Mouse (Mus musculus): ENCODE data around the gene Cdc42ep1. TPM values are rescaled to one million over a fixed set of nuclear protein-coding genes. Genes with fewer than 3 reads are reported as not detected.

Cdc42ep1 gene
- polyA plus RNA-seq, 1 experiment from 2014 or later = 13.0 TPM

- Histone ChIP-seq H3K4me1 (replicated peaks) (peaks cover 21% of the 10 kb centered on the region), H3K27ac (replicated peaks) (no peak overlapping the region), H3K9ac (no peak overlapping the region), H3K9me3 (replicated peaks) (no peaks in the 10 kb centered on the region), H3K4me3 (replicated peaks) (no peak overlapping the region), H3K4me2 (no peak overlapping the region), H3K27me3 (peaks cover 53% of the 10 kb centered on the region), H3K36me3 (replicated peaks) (no peaks in the 10 kb centered on the region)
- WGBS (ENCODE audit: insufficient replicate concordance) = 20% methylated on average over 2 of the region's 2 CpGs
- no peak for ATAC-seq (ENCODE audit: insufficient read depth)
These were observed 35.8 kb upstream of the Cdc42ep1 start for GRCm38 (mm10) chr15:78806614-78807013.

- Histone ChIP-seq H3K36me3 (replicated peaks) (no peaks in the 10 kb centered on the region), H3K4me2 (no peak overlapping the region), H3K4me3 (replicated peaks) (no peak overlapping the region), H3K9me3 (replicated peaks) (no peaks in the 10 kb centered on the region), H3K27me3 (peaks cover 48% of the 10 kb centered on the region), H3K4me1 (replicated peaks) (peaks cover 20% of the 10 kb centered on the region), H3K27ac (replicated peaks) (no peak overlapping the region), H3K9ac (no peak overlapping the region)
- no peak for ATAC-seq (ENCODE audit: insufficient read depth)
- WGBS (ENCODE audit: insufficient replicate concordance) = 62% methylated on average over 3 of the region's 3 CpGs
These were observed 35.3 kb upstream of the Cdc42ep1 start for GRCm38 (mm10) chr15:78807141-78807540.

GRCm38 (mm10) chr15:78808980-78809379, 33.4 kb upstream of the Cdc42ep1 start:
- Histone ChIP-seq H3K9ac (no peak overlapping the region), H3K4me3 (replicated peaks) (no peak overlapping the region)

GRCm38 (mm10) chr15:78809739-78810138, 32.7 kb upstream of the Cdc42ep1 start:
- no peak overlapping the region for H3K27ac ChIP-seq (replicated peaks)
- no peak overlapping the region for H3K4me3 ChIP-seq (replicated peaks)
- H3K9me3 ChIP-seq (replicated peaks) = no peaks in the 10 kb centered on the region
- H3K9ac ChIP-seq = no peak overlapping the region
- no peaks in the 10 kb centered on the region for H3K4me1 ChIP-seq (replicated peaks)
- H3K4me2 ChIP-seq = no peak overlapping the region
- ATAC-seq (ENCODE audit: insufficient read depth) = no peak
- no peaks in the 10 kb centered on the region for H3K36me3 ChIP-seq (replicated peaks)
- WGBS (ENCODE audit: insufficient replicate concordance) = 55% methylated on average over 9 of the region's 9 CpGs
- peaks cover 22% of the 10 kb centered on the region for H3K27me3 ChIP-seq

More at GRCm38 (mm10) chr15:78808980-78809379, 33.4 kb upstream of the Cdc42ep1 start:
- Histone ChIP-seq H3K9me3 (replicated peaks) (no peaks in the 10 kb centered on the region), H3K27ac (replicated peaks) (no peak overlapping the region), H3K4me2 (no peak overlapping the region), H3K36me3 (replicated peaks) (no peaks in the 10 kb centered on the region), H3K4me1 (replicated peaks) (peaks cover 5% of the 10 kb centered on the region), H3K27me3 (peaks cover 30% of the 10 kb centered on the region)
- no peak for ATAC-seq (ENCODE audit: insufficient read depth)
- 77% methylated on average over 2 of the region's 2 CpGs for WGBS (ENCODE audit: insufficient replicate concordance)

- Histone ChIP-seq H3K4me2 (no peak overlapping the region), H3K36me3 (replicated peaks) (no peaks in the 10 kb centered on the region), H3K4me3 (replicated peaks) (no peak overlapping the region), H3K27ac (replicated peaks) (no peak overlapping the region), H3K27me3 (peaks cover 18% of the 10 kb centered on the region), H3K4me1 (replicated peaks) (peaks cover 2% of the 10 kb centered on the region), H3K9ac (no peak overlapping the region), H3K9me3 (replicated peaks) (no peaks in the 10 kb centered on the region)
- no peak for ATAC-seq (ENCODE audit: insufficient read depth)
- 47% methylated on average over 9 of the region's 9 CpGs for WGBS (ENCODE audit: insufficient replicate concordance)
These were observed 32.3 kb upstream of the Cdc42ep1 start for GRCm38 (mm10) chr15:78810146-78810545.

- Histone ChIP-seq H3K36me3 (replicated peaks) (no peaks in the 10 kb centered on the region), H3K27ac (replicated peaks) (no peak overlapping the region), H3K27me3 (no peaks in the 10 kb centered on the region), H3K4me1 (replicated peaks) (peaks cover 10% of the 10 kb centered on the region), H3K4me2 (no peak overlapping the region), H3K9me3 (replicated peaks) (no peaks in the 10 kb centered on the region), H3K4me3 (replicated peaks) (no peak overlapping the region), H3K9ac (no peak overlapping the region)
- WGBS (ENCODE audit: insufficient replicate concordance) = 73% methylated on average over 4 of the region's 4 CpGs
- no peak for ATAC-seq (ENCODE audit: insufficient read depth)
These were observed 28.8 kb upstream of the Cdc42ep1 start for GRCm38 (mm10) chr15:78813603-78814002.

- H3K36me3 ChIP-seq (replicated peaks) = no peaks in the 10 kb centered on the region
- no peaks in the 10 kb centered on the region for H3K9me3 ChIP-seq (replicated peaks)
- peak overlapping the region; percentile 19; the same call in 1 of the 2 replicates for H3K27ac ChIP-seq (replicated peaks)
- no peaks in the 10 kb centered on the region for H3K27me3 ChIP-seq
- no peak overlapping the region for H3K4me3 ChIP-seq (replicated peaks)
- peak; percentile 56 for ATAC-seq (ENCODE audit: insufficient read depth)
- 20% methylated on average over 11 of the region's 11 CpGs for WGBS (ENCODE audit: insufficient replicate concordance)
- peaks cover 10% of the 10 kb centered on the region for H3K4me1 ChIP-seq (replicated peaks)
- H3K9ac ChIP-seq = no peak overlapping the region
- H3K4me2 ChIP-seq = 0 out of 2 replicates have a peak overlapping the region, but pooled peaks have one; percentile 5
These were observed 26.9 kb upstream of the Cdc42ep1 start for GRCm38 (mm10) chr15:78815314-78816073.

GRCm38 (mm10) chr15:78816074-78816391, 26.4 kb upstream of the Cdc42ep1 start:
- 0 out of 2 replicates have a peak, but pooled peaks cover 2% of the 10 kb centered on the region for H3K27me3 ChIP-seq
- WGBS (ENCODE audit: insufficient replicate concordance) = 29% methylated on average over 6 of the region's 6 CpGs
- no peak overlapping the region for H3K9ac ChIP-seq
- no peaks in the 10 kb centered on the region for H3K36me3 ChIP-seq (replicated peaks)
- no peak overlapping the region for H3K4me2 ChIP-seq
- no peak overlapping the region for H3K27ac ChIP-seq (replicated peaks)
- no peak overlapping the region for H3K4me3 ChIP-seq (replicated peaks)
- no peaks in the 10 kb centered on the region for H3K9me3 ChIP-seq (replicated peaks)
- peaks cover 10% of the 10 kb centered on the region for H3K4me1 ChIP-seq (replicated peaks)
- ATAC-seq (ENCODE audit: insufficient read depth) = no peak

GRCm38 (mm10) chr15:78826213-78827204, 15.9 kb upstream of the Cdc42ep1 start:
- 18% methylated on average over 28 of the region's 28 CpGs for WGBS (ENCODE audit: insufficient replicate concordance)
- peak; percentile 17; the same call in 1 of the 2 replicates for ATAC-seq (ENCODE audit: insufficient read depth)

GRCm38 (mm10) chr15:78828315-78828714, 14.1 kb upstream of the Cdc42ep1 start:
- H3K4me3 ChIP-seq (replicated peaks) = no peak overlapping the region
- no peaks in the 10 kb centered on the region for H3K36me3 ChIP-seq (replicated peaks)
- H3K9me3 ChIP-seq (replicated peaks) = no peaks in the 10 kb centered on the region
- H3K9ac ChIP-seq = no peak overlapping the region
- no peak overlapping the region for H3K4me2 ChIP-seq
- no peak overlapping the region for H3K27ac ChIP-seq (replicated peaks)
- no peak for ATAC-seq (ENCODE audit: insufficient read depth)
- 27% methylated on average over 5 of the region's 5 CpGs for WGBS (ENCODE audit: insufficient replicate concordance)
- peaks cover 14% of the 10 kb centered on the region; the same call in 1 of the 2 replicates for H3K27me3 ChIP-seq
- peaks cover 25% of the 10 kb centered on the region for H3K4me1 ChIP-seq (replicated peaks)

More at GRCm38 (mm10) chr15:78826213-78827204, 15.9 kb upstream of the Cdc42ep1 start:
- no peak overlapping the region for H3K9ac ChIP-seq
- no peaks in the 10 kb centered on the region for H3K36me3 ChIP-seq (replicated peaks)
- H3K4me2 ChIP-seq = no peak overlapping the region
- H3K27me3 ChIP-seq = peaks cover 14% of the 10 kb centered on the region; the same call in 1 of the 2 replicates
- H3K4me1 ChIP-seq (replicated peaks) = peaks cover 10% of the 10 kb centered on the region; the same call in 1 of the 2 replicates
- H3K27ac ChIP-seq (replicated peaks) = no peak overlapping the region
- H3K9me3 ChIP-seq (replicated peaks) = no peaks in the 10 kb centered on the region
- H3K4me3 ChIP-seq (replicated peaks) = no peak overlapping the region

GRCm38 (mm10) chr15:78829636-78830035, 12.8 kb upstream of the Cdc42ep1 start:
- Histone ChIP-seq H3K36me3 (replicated peaks) (no peaks in the 10 kb centered on the region), H3K9ac (no peak overlapping the region), H3K27ac (replicated peaks) (no peak overlapping the region), H3K9me3 (replicated peaks) (no peaks in the 10 kb centered on the region), H3K4me3 (replicated peaks) (no peak overlapping the region), H3K4me2 (no peak overlapping the region), H3K27me3 (peaks cover 14% of the 10 kb centered on the region; the same call in 1 of the 2 replicates), H3K4me1 (replicated peaks) (peaks cover 38% of the 10 kb centered on the region)
- ATAC-seq (ENCODE audit: insufficient read depth) = no peak
- WGBS (ENCODE audit: insufficient replicate concordance) = 68% methylated on average over 1 of the region's 1 CpGs
